Mouse (Mus musculus) liver, adult 2 months (tissue): ENCODE data around the gene Phf5a.

Source experiments
- CTCF ChIP-seq: fragments of 200-500 bp; IDR thresholded peaks from 2 replicates; pipeline ENCODE4 v1.5.1; 2011; ENCODE audit warnings: low read depth, low read length, control low read depth
- POLR2A ChIP-seq: fragments of 200-500 bp; IDR thresholded peaks from 2 replicates; pipeline ENCODE4 v1.6.1; 2011; ENCODE audit warnings: low read length, control low read depth; ENCODE audit not compliant: insufficient read depth; ENCODE audit errors: extremely low read depth

- no peak for TF ChIP-seq POLR2A
- no peak for TF ChIP-seq CTCF
Observed at GRCm38 (mm10) chr15:81886795-81887550, 15.3 kb upstream of the Phf5a start.
